Mouse (Mus musculus): Measurements from ENCODE around the gene Zbtb41. TPM values are rescaled to one million over a fixed set of nuclear protein-coding genes. Genes with fewer than 3 reads are reported as not detected.
"Not testable (repeated sequence)": the region's sequence is repeated elsewhere in the genome, so short reads cannot be mapped to it uniquely, and the experiment has no call there.

Zbtb41 gene
- polyA plus RNA-seq (2016; fragmentation: Nextera tagmentation; extraction: Ambion mirVana) = 13.2 and 13.3 TPM in 2 replicates

DNA sequence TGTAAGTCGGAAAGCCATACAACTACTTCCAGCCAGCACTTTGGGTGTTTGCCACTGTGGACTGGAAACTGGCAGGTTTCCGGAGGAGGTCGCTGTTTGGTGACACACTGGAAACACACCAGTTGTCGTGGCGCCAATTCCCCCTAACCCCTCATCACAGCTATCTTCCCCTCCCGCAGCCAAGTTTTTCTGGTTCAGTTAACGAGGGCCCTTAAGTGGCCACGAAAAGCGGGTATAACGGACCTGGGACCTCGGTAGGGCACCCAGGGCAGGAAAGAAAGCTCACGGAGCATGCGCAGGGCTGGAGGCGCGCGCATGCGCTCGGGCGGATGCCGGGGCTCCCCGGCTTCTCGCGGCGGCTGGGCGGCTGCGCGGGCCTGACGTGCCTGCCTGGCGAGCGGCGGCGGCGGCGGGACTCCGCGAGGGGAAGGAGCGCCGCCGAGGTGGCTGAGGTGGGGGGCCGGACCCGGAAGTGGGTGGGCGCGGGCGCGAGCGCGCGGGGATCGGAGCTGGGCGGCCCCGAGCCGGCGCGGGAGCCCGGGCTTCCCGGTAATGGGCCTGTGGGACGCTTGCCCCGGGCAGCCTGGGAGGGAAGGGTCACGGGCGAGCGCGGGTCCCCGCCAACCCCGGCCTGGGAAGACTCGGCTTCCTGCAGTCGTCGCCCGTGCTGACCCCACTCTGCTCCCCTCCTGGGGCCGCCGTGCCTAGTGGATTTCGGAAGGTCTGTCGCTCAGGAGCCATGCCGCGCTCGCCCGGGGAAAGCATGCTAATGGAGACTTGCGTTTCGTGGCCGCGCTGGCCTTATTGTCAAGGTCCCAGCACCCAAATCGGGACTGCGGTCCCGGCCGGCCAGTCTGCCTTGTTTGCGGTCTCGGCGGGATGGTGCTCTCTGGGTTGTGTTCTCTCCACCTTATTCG, at the start of gene Zbtb41:
Gene Zbtb41 (plus strand): TSS at position 414 of the 917 bp plus-strand sequence.
- H3K4me1 ChIP-seq (replicated peaks) = peaks cover 29% of the 10 kb centered on the region
- H3K9ac ChIP-seq (replicated peaks) = peak within 1 kb of the TSS; percentile 95
- H3K4me2 ChIP-seq = peak within 1 kb of the TSS; percentile 67
- 1% methylated on average over 76 of the region's 88 CpGs for WGBS
- peak within 1 kb of the TSS; percentile 75 for H3K4me3 ChIP-seq (replicated peaks)
- peak within 1 kb of the TSS; percentile 93 for H3K27ac ChIP-seq
- H3K36me3 ChIP-seq = no peaks in the 10 kb centered on the region
- peak; percentile 97 for ATAC-seq (ENCODE audit: insufficient number of reproducible peaks, insufficient read depth, low FRiP score, low TSS enrichment, low read depth)
- no peaks in the 10 kb centered on the region for H3K27me3 ChIP-seq
- H3K9me3 ChIP-seq = no peaks in the 10 kb centered on the region

DNA sequence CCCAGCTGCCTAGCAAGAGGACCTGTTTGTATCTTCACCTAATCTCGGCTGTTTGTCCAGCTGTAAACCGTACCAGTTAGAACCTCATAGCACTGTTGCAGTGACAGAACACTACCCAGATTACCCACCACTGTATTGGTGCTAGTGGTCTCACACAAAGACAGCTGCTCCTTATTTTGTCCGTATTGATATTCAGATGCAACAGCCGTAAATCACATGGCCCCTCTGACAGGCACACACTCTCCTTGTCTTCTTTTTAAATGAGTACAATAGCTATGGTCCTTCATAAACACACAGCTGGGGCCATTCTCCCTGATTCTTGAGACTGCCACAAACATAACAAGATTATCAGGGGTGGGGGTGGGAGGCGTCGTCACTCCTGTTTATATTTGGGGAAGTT, 46.2 kb upstream of the Zbtb41 start:
- no peak overlapping the region for H3K4me2 ChIP-seq
- no peaks in the 10 kb centered on the region for H3K9me3 ChIP-seq
- ATAC-seq (ENCODE audit: insufficient number of reproducible peaks, insufficient read depth, low FRiP score, low TSS enrichment, low read depth) = no peak
- peaks cover 5% of the 10 kb centered on the region for H3K4me1 ChIP-seq (replicated peaks)
- no peak overlapping the region for H3K27ac ChIP-seq
- H3K9ac ChIP-seq (replicated peaks) = no peak overlapping the region
- WGBS = 42% methylated on average over 6 of the region's 6 CpGs
- no peaks in the 10 kb centered on the region for H3K36me3 ChIP-seq
- H3K4me3 ChIP-seq (replicated peaks) = no peak overlapping the region
- H3K27me3 ChIP-seq = no peaks in the 10 kb centered on the region

GRCm38 (mm10) chr1:139376638-139377286, 45.3 kb upstream of the Zbtb41 start, which contains the start of gene Crb1:
TSS of gene Crb1 (minus strand) at chr1:139377100.
- no peak for ATAC-seq (ENCODE audit: insufficient number of reproducible peaks, insufficient read depth, low FRiP score, low TSS enrichment, low read depth)
- Histone ChIP-seq H3K9me3 (no peaks in the 10 kb centered on the region), H3K9ac (replicated peaks) (0 out of 2 replicates have a peak within 1 kb of the TSS, but pooled peaks have one; percentile 27), H3K27ac (no peak within 1 kb of the TSS), H3K4me1 (replicated peaks) (peaks cover 5% of the 10 kb centered on the region), H3K4me2 (peak within 1 kb of the TSS; percentile 30), H3K4me3 (replicated peaks) (no peak within 1 kb of the TSS), H3K27me3 (no peaks in the 10 kb centered on the region), H3K36me3 (no peaks in the 10 kb centered on the region)
- 12% methylated on average over 5 of the region's 5 CpGs for WGBS

GRCm38 (mm10) chr1:139378861-139379620, 43.0 kb upstream of the Zbtb41 start:
- H3K4me3 ChIP-seq (replicated peaks) = no peak overlapping the region
- ATAC-seq (ENCODE audit: insufficient number of reproducible peaks, insufficient read depth, low FRiP score, low TSS enrichment, low read depth) = peak; percentile 76
- no peak overlapping the region for H3K4me2 ChIP-seq
- no peak overlapping the region for H3K9ac ChIP-seq (replicated peaks)
- H3K36me3 ChIP-seq = no peaks in the 10 kb centered on the region
- no peak overlapping the region for H3K27ac ChIP-seq
- H3K9me3 ChIP-seq = no peaks in the 10 kb centered on the region
- H3K27me3 ChIP-seq = no peaks in the 10 kb centered on the region
- 23% methylated on average over 11 of the region's 11 CpGs for WGBS
- peaks cover 5% of the 10 kb centered on the region for H3K4me1 ChIP-seq (replicated peaks)

DNA sequence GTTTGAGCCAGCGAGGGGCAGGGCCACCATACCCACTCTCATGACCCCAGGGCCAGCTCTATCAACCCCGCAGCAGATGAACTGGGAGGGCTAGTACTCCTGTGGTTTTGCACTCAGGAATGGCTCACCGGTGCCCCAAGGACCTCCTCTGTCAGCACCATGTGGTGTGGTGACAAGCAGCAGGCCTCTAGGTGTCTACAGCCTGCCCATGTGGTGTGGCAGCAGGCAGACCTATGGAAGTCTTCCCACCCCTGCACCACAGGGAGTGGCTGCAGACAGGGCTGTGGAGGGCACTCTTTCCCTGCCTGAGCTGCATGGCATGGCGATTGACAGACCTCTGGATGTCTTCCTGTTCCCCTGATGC, 42.5 kb upstream of the Zbtb41 start:
- peaks cover 5% of the 10 kb centered on the region for H3K4me1 ChIP-seq (replicated peaks)
- 0 out of 2 replicates have a peak, but pooled peaks have one; percentile 26 for ATAC-seq (ENCODE audit: insufficient number of reproducible peaks, insufficient read depth, low FRiP score, low TSS enrichment, low read depth)

GRCm38 (mm10) chr1:139391747-139392146, 30.3 kb upstream of the Zbtb41 start:
- no peaks in the 10 kb centered on the region for H3K4me1 ChIP-seq (replicated peaks)
- H3K36me3 ChIP-seq = no peaks in the 10 kb centered on the region
- 51% methylated on average over 2 of the region's 2 CpGs for WGBS
- ATAC-seq (ENCODE audit: insufficient number of reproducible peaks, insufficient read depth, low FRiP score, low TSS enrichment, low read depth) = no peak
- H3K4me3 ChIP-seq (replicated peaks) = no peak overlapping the region
- no peak overlapping the region for H3K4me2 ChIP-seq
- H3K27me3 ChIP-seq = no peaks in the 10 kb centered on the region
- H3K27ac ChIP-seq = no peak overlapping the region
- no peak overlapping the region for H3K9ac ChIP-seq (replicated peaks)
- no peaks in the 10 kb centered on the region for H3K9me3 ChIP-seq

More for the DNA sequence above, 42.5 kb upstream of the Zbtb41 start:
- Histone ChIP-seq H3K9me3 (no peaks in the 10 kb centered on the region), H3K36me3 (no peaks in the 10 kb centered on the region), H3K4me3 (replicated peaks) (no peak overlapping the region), H3K9ac (replicated peaks) (no peak overlapping the region), H3K27ac (no peak overlapping the region), H3K27me3 (no peaks in the 10 kb centered on the region), H3K4me2 (no peak overlapping the region)
- 23% methylated on average over 4 of the region's 4 CpGs for WGBS

- H3K27ac ChIP-seq = no peak overlapping the region
- no peaks in the 10 kb centered on the region for H3K27me3 ChIP-seq
- no peak overlapping the region for H3K4me3 ChIP-seq (replicated peaks)
- no peaks in the 10 kb centered on the region for H3K36me3 ChIP-seq
- ATAC-seq (ENCODE audit: insufficient number of reproducible peaks, insufficient read depth, low FRiP score, low TSS enrichment, low read depth) = no peak
- no peaks in the 10 kb centered on the region for H3K9me3 ChIP-seq
- H3K4me2 ChIP-seq = no peak overlapping the region
- no peaks in the 10 kb centered on the region for H3K4me1 ChIP-seq (replicated peaks)
- no peak overlapping the region for H3K9ac ChIP-seq (replicated peaks)
- WGBS = 62% methylated on average over 1 of the region's 1 CpGs
These were observed 25.5 kb upstream of the Zbtb41 start for GRCm38 (mm10) chr1:139396589-139396988.

- ATAC-seq (ENCODE audit: insufficient number of reproducible peaks, insufficient read depth, low FRiP score, low TSS enrichment, low read depth) = no peak
- Histone ChIP-seq H3K9me3 (no peaks in the 10 kb centered on the region), H3K4me1 (replicated peaks) (no peaks in the 10 kb centered on the region), H3K9ac (replicated peaks) (no peak overlapping the region), H3K27ac (no peak overlapping the region), H3K27me3 (no peaks in the 10 kb centered on the region), H3K36me3 (no peaks in the 10 kb centered on the region), H3K4me3 (replicated peaks) (no peak overlapping the region), H3K4me2 (no peak overlapping the region)
These were observed 16.3 kb upstream of the Zbtb41 start for GRCm38 (mm10) chr1:139405766-139406165.

- no peak overlapping the region for H3K4me3 ChIP-seq (replicated peaks)
- no peak overlapping the region for H3K27ac ChIP-seq
- ATAC-seq (ENCODE audit: insufficient number of reproducible peaks, insufficient read depth, low FRiP score, low TSS enrichment, low read depth) = no peak
- H3K4me1 ChIP-seq (replicated peaks) = no peaks in the 10 kb centered on the region
- no peaks in the 10 kb centered on the region for H3K36me3 ChIP-seq
- H3K4me2 ChIP-seq = no peak overlapping the region
- WGBS = 62% methylated on average over 5 of the region's 5 CpGs
- no peaks in the 10 kb centered on the region for H3K9me3 ChIP-seq
- H3K27me3 ChIP-seq = no peaks in the 10 kb centered on the region
- no peak overlapping the region for H3K9ac ChIP-seq (replicated peaks)
These were observed 14.4 kb upstream of the Zbtb41 start for GRCm38 (mm10) chr1:139407701-139408100.

GRCm38 (mm10) chr1:139412365-139412764, 9.7 kb upstream of the Zbtb41 start:
- not testable (repeated sequence) for H3K4me2 ChIP-seq; H3K27me3 ChIP-seq; H3K4me1 ChIP-seq (replicated peaks); ATAC-seq (ENCODE audit: insufficient number of reproducible peaks, insufficient read depth, low FRiP score, low TSS enrichment, low read depth); H3K4me3 ChIP-seq (replicated peaks); H3K9me3 ChIP-seq; H3K9ac ChIP-seq (replicated peaks); H3K36me3 ChIP-seq; H3K27ac ChIP-seq
- 90% methylated on average over 2 of the region's 2 CpGs for WGBS

- Histone ChIP-seq H3K4me3 (replicated peaks) (no peak overlapping the region), H3K36me3 (no peaks in the 10 kb centered on the region), H3K27me3 (no peaks in the 10 kb centered on the region), H3K4me2 (no peak overlapping the region), H3K9me3 (no peaks in the 10 kb centered on the region), H3K4me1 (replicated peaks) (no peaks in the 10 kb centered on the region), H3K27ac (no peak overlapping the region), H3K9ac (replicated peaks) (no peak overlapping the region)
- 86% methylated on average over 3 of the region's 3 CpGs for WGBS
- ATAC-seq (ENCODE audit: insufficient number of reproducible peaks, insufficient read depth, low FRiP score, low TSS enrichment, low read depth) = no peak
These were observed 8.6 kb upstream of the Zbtb41 start for GRCm38 (mm10) chr1:139413465-139413864.
